Mouse (Mus musculus): ENCODE results near the gene Gfpt1.

- no peak for TF ChIP-seq CTCF (IDR thresholded peaks at IDR 0.05; ENCODE audit: low read depth)
- TF ChIP-seq EP300 (IDR thresholded peaks at IDR 0.05; ENCODE audit: low read depth), result no peak
Observed at GRCm38 (mm10) chr6:87079457-87079856, 36.8 kb downstream of the Gfpt1 start.

Data from heart, postnatal 0 days (tissue).